In genomic region chr1:131838542-131838941, GRCm38 (mm10) we compare ENCODE assay signal across 25 mouse cellular contexts. TPM values are rescaled to one million over a fixed set of nuclear protein-coding genes. Genes with fewer than 3 reads are reported as not detected.
DNase-seq lines count a peak whose midpoint lies in the region; ATAC-seq and TF ChIP-seq lines count a peak whose summit lies in the region.
"Had no signal": no experiment of that assay in that cellular context is flagged by ENCODE, and none has a peak within 500 bp of the region (broad histone marks: within the 10 kb centered on the region; RNA-seq: fewer than 3 reads in every experiment).

No protein-coding gene starts in this region.

- peaks cover 28% of the 10 kb centered on the region for H3K36me3 ChIP-seq in hindbrain, postnatal 0 days (ENCODE audit: insufficient read depth, low read length)
- peaks cover 58% of the 10 kb centered on the region for H3K36me3 ChIP-seq in hindbrain, embryonic 13.5 days
- H3K36me3 ChIP-seq in intestine, embryonic 16.5 days (ENCODE audit: control insufficient read depth, insufficient read depth, low read length), result peaks cover 9% of the 10 kb centered on the region; the same call in 1 of the 2 replicates
- H3K36me3 ChIP-seq: liver, embryonic 13.5 days; midbrain, embryonic 15.5 days had no signal

- H3K9ac ChIP-seq in hindbrain, postnatal 0 days (replicated peaks; ENCODE audit: low read length), result no peak overlapping the region
- no peak overlapping the region for H3K9ac ChIP-seq in hindbrain, embryonic 13.5 days
- no peak overlapping the region for H3K9ac ChIP-seq in intestine, embryonic 16.5 days (ENCODE audit: low read depth, low read length)
- H3K9ac ChIP-seq: forebrain, embryonic 15.5 days; heart, embryonic 13.5 days; liver, embryonic 13.5 days; lung, embryonic 15.5 days; midbrain, embryonic 15.5 days; neural tube, embryonic 13.5 days had no signal

- DNase-seq in hindbrain, postnatal 0 days (ENCODE audit: low spot score), result no peak
- peak; percentile 72 for DNase-seq in ovary, adult 18-20 months (ENCODE audit: low spot score)
- DNase-seq in ovary, postnatal 10 days (ENCODE audit: low spot score), result no peak
- peak; percentile 66 for DNase-seq in adrenal gland, postnatal 10 days
- no peak for DNase-seq in cerebellum, adult 11 months
- DNase-seq: B cell, adult 2 months; cerebellum, adult 8-10 months; heart, postnatal 14 days; kidney, adult 8-10 months; kidney, postnatal 14 days; liver, embryonic 13.5 days; lung, postnatal 36 days; thymus, adult 2 months had no signal

- H3K27me3 ChIP-seq in hindbrain, postnatal 0 days (ENCODE audit: insufficient read depth, low read length), result no peaks in the 10 kb centered on the region
- H3K27me3 ChIP-seq in hindbrain, embryonic 13.5 days, result no peaks in the 10 kb centered on the region
- H3K27me3 ChIP-seq in intestine, embryonic 16.5 days (replicated peaks; ENCODE audit: control insufficient read depth, insufficient read depth, low read length), result no peaks in the 10 kb centered on the region
- H3K27me3 ChIP-seq: CH12.LX; forebrain, embryonic 15.5 days; heart, embryonic 13.5 days; liver, embryonic 13.5 days; lung, embryonic 15.5 days; midbrain, embryonic 15.5 days; neural tube, embryonic 13.5 days had no signal

- TF ChIP-seq CTCF in hindbrain, postnatal 0 days (IDR thresholded peaks at IDR 0.05; ENCODE audit: low read depth), result no peak

- H3K4me2 ChIP-seq in hindbrain, postnatal 0 days (ENCODE audit: low read depth, low read length), result no peak overlapping the region
- H3K4me2 ChIP-seq in hindbrain, embryonic 13.5 days, result no peak overlapping the region
- H3K4me2 ChIP-seq in intestine, embryonic 16.5 days (ENCODE audit: low read depth, low read length), result no peak overlapping the region
- H3K4me2 ChIP-seq: forebrain, embryonic 15.5 days; heart, embryonic 13.5 days; liver, embryonic 13.5 days; lung, embryonic 15.5 days; midbrain, embryonic 15.5 days; neural tube, embryonic 13.5 days had no signal

- peak overlapping the region; percentile 41; the same call in 1 of the 2 replicates for H3K27ac ChIP-seq in hindbrain, postnatal 0 days
- no peak overlapping the region for H3K27ac ChIP-seq in hindbrain, embryonic 13.5 days
- H3K27ac ChIP-seq in intestine, embryonic 16.5 days (ENCODE audit: low read length), result no peak overlapping the region
- H3K27ac ChIP-seq: forebrain, embryonic 15.5 days; heart, embryonic 13.5 days; liver, embryonic 13.5 days; lung, embryonic 15.5 days; midbrain, embryonic 15.5 days; neural tube, embryonic 13.5 days had no signal

- H3K4me1 ChIP-seq in hindbrain, postnatal 0 days (ENCODE audit: insufficient read depth, low read length), result no peaks in the 10 kb centered on the region
- peaks cover 14% of the 10 kb centered on the region; the same call in 1 of the 2 replicates for H3K4me1 ChIP-seq in hindbrain, embryonic 13.5 days (replicated peaks)
- H3K4me1 ChIP-seq in intestine, embryonic 16.5 days (ENCODE audit: control insufficient read depth, insufficient read depth, low read length), result no peaks in the 10 kb centered on the region
- H3K4me1 ChIP-seq: forebrain, embryonic 15.5 days; liver, embryonic 13.5 days; lung, embryonic 15.5 days had no signal

- no peaks in the 10 kb centered on the region for H3K9me3 ChIP-seq in hindbrain, postnatal 0 days (ENCODE audit: low read length)
- no peaks in the 10 kb centered on the region for H3K9me3 ChIP-seq in hindbrain, embryonic 13.5 days
- no peaks in the 10 kb centered on the region for H3K9me3 ChIP-seq in intestine, embryonic 16.5 days (ENCODE audit: control insufficient read depth, low read length)
- H3K9me3 ChIP-seq: forebrain, embryonic 15.5 days; G1E; heart, embryonic 13.5 days; liver, embryonic 13.5 days; lung, embryonic 15.5 days; midbrain, embryonic 15.5 days; neural tube, embryonic 13.5 days had no signal

- no peak for ATAC-seq in hindbrain, postnatal 0 days
- ATAC-seq in hindbrain, embryonic 13.5 days (ENCODE audit: low FRiP score), result no peak
- peak; percentile 68; the same call in 1 of the 2 replicates for ATAC-seq in intestine, embryonic 16.5 days
- ATAC-seq: activated CD4-positive, CD25-positive, alpha-beta regulatory T cell, adult 4 months; midbrain, embryonic 15.5 days had no signal

- H3K4me3 ChIP-seq in hindbrain, postnatal 0 days (ENCODE audit: low read length), result no peak overlapping the region
- no peak overlapping the region for H3K4me3 ChIP-seq in hindbrain, embryonic 13.5 days
- no peak overlapping the region for H3K4me3 ChIP-seq in intestine, embryonic 16.5 days (ENCODE audit: low read length)
- H3K4me3 ChIP-seq: forebrain, embryonic 15.5 days; heart, embryonic 13.5 days; liver, embryonic 13.5 days; lung, embryonic 15.5 days; midbrain, embryonic 15.5 days; myocyte; neural tube, embryonic 13.5 days had no signal

- 70% methylated on average over 5 of the region's 5 CpGs for WGBS in hindbrain, postnatal 0 days
- 81% methylated on average over 5 of the region's 5 CpGs for WGBS in hindbrain, embryonic 13.5 days
- WGBS in intestine, embryonic 16.5 days, result 70% methylated on average over 5 of the region's 5 CpGs

RNA-seq across cellular contexts. Expression of gene Slc41a1, which starts 11.2 kb away (rescaled TPM):
- 41.4 and 48.0 TPM in 2 replicates for total RNA-seq in hindbrain, postnatal 0 days (2014; rRNA removed)
- 20.9 and 23.6 TPM in 2 replicates for polyA plus RNA-seq in hindbrain, postnatal 0 days (2015; fragmentation: Nextera tagmentation; extraction: Ambion mirVana)
- polyA plus RNA-seq in hindbrain, embryonic 13.5 days (2015; fragmentation: Nextera tagmentation; extraction: Ambion mirVana), result 13.3 and 13.6 TPM in 2 replicates
- total RNA-seq in adrenal gland, postnatal 10 days (2021), result 10 to 100 TPM; 33.0 to 45.0 TPM
- polyA plus RNA-seq in intestine, embryonic 16.5 days (2015; fragmentation: Nextera tagmentation; extraction: Ambion mirVana), result 9.4 and 9.6 TPM in 2 replicates

RNA-seq across cellular contexts. Expression of gene Rab29, which starts 28.5 kb away (rescaled TPM):
- total RNA-seq in hindbrain, postnatal 0 days (2014; rRNA removed), result 6.4 and 15.1 TPM in 2 replicates
- 8.9 and 10.9 TPM in 2 replicates for polyA plus RNA-seq in hindbrain, postnatal 0 days (2015; fragmentation: Nextera tagmentation; extraction: Ambion mirVana)
- polyA plus RNA-seq in hindbrain, embryonic 13.5 days (2015; fragmentation: Nextera tagmentation; extraction: Ambion mirVana), result 8.0 TPM in 2 replicates
- total RNA-seq in adrenal gland, postnatal 10 days (2021), result 10 to 100 TPM; 14.1 to 15.7 TPM
- 22.4 and 22.7 TPM in 2 replicates for polyA plus RNA-seq in intestine, embryonic 16.5 days (2015; fragmentation: Nextera tagmentation; extraction: Ambion mirVana)
- total RNA-seq: G1E had no signal
- polyA plus RNA-seq: G1E had no signal

RNA-seq across cellular contexts. Expression of gene Pm20d1, which starts 41.4 kb away (rescaled TPM):
- total RNA-seq in hindbrain, postnatal 0 days (2014; rRNA removed), result 0.04 and 0.63 TPM in 2 replicates
- polyA plus RNA-seq in hindbrain, postnatal 0 days (2015; fragmentation: Nextera tagmentation; extraction: Ambion mirVana), result 0.54 and 0.60 TPM in 2 replicates
- polyA plus RNA-seq in hindbrain, embryonic 13.5 days (2015; fragmentation: Nextera tagmentation; extraction: Ambion mirVana), result 0.27 and 0.30 TPM in 2 replicates
- total RNA-seq in adrenal gland, postnatal 10 days (2021), result 10 to 100 TPM; 14.7 to 19.1 TPM
- polyA plus RNA-seq in intestine, embryonic 16.5 days (2015; fragmentation: Nextera tagmentation; extraction: Ambion mirVana), result 8.0 and 10.2 TPM in 2 replicates
- total RNA-seq: megakaryocyte-erythroid progenitor cell, adult 5-6 weeks had no signal
- polyA plus RNA-seq: activated CD4-positive, CD25-positive, alpha-beta regulatory T cell, adult 4 months; G1E had no signal

Comparison
In these comparisons a context has a peak if more than half of its experiments do, and no peak if none do; other contexts are left out.
1. DNase-seq: peak in ovary, adult 18-20 months (single experiment) and adrenal gland, postnatal 10 days (single experiment); none in hindbrain, postnatal 0 days (single experiment), ovary, postnatal 10 days (single experiment) and cerebellum, adult 11 months (single experiment).